Mouse (Mus musculus) E14TG2a.4 (cell line): ENCODE measurements around the gene Itih2.

Experiments used
- CTCF ChIP-seq: conservative IDR thresholded peaks from 2 replicates; pipeline ENCODE4 v1.5.1; 2014; ENCODE audit warnings: low read length
- NANOG ChIP-seq: IDR thresholded peaks from 2 replicates; pipeline ENCODE4 v1.6.1; 2014; ENCODE audit warnings: borderline replicate concordance, low read length, mixed read lengths
- POU5F1 ChIP-seq: IDR thresholded peaks from 2 replicates; pipeline ENCODE4 v1.6.1; 2014; ENCODE audit warnings: low read length, borderline replicate concordance

DNA sequence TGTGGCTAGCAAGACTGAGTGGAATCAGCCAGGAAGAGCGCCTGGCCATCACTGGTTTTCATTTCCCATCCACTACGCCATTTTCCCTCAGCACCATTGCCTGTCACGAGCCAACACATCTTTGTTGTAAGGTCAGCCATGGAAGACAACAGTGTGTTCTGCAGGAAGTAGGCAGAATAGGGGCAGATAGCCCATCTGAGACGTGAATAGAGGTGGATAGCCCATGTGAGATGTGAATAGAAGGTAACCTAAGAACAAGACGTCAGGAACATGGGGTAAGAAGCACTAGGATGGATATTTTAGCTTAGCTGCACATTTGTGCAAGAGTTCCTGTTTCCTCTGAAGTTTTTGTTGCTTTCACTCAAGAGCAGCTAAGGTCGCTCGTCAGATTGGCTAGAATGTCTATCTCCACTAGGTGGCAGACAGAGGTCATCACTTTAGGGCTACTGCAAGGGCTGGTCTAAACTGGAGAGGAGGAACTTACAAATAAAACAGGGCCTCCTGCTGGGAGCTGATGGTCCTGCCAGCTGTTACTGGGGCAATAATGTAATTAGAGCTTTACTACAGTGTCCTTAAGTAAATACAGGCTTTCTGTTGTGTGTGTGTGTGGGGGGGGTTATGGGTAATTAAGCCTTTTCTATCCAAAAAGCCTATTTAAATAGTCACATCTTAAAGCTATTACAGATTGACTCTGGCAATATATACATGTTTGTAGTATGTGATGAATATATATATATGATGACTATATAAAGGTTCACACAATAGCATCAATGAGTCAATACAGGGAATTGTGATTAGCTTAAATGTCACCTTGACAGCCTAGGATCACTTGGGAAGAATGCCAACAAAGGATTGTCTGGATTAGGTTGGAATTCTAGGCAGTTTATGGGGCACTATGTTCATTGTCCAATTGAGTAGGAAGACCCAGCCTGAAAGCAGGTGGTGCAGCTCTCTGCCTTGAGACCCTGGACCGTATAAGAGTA is 11.6 kb upstream of the Itih2 start:
- TF ChIP-seq CTCF (peak; percentile 46), POU5F1 (no peak), NANOG (peak; percentile 85)
